Mouse (Mus musculus) induced T-regulatory cell, adult 2 months (primary cell): ENCODE measurements around the gene Aars2.

Source experiments
- DNase-seq: peaks from one replicate; pipeline ENCODE4 v3.0.0-alpha.2; 2012; ENCODE audit warnings: low read depth

The Aars2 gene

DNA sequence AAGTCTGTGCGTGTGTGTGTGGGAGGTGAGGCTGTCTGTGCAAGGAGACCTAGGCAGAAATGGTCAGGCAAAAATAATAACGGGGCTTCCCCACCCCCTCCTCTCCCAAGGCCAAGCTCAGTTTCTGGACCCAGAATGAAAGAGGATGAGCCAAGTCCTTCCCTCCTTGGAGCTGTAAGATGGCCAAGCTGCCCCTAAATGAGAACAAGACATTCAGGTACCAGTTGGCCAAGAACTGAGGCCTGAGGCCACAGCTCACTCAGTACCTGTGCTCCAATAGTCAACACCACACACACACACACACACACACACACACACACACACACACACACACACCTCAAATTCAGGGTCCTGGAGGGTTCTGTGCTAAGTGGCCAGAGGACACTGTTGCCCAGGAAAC is 36.1 kb downstream of the Aars2 start:
- no peak for DNase-seq

DNA sequence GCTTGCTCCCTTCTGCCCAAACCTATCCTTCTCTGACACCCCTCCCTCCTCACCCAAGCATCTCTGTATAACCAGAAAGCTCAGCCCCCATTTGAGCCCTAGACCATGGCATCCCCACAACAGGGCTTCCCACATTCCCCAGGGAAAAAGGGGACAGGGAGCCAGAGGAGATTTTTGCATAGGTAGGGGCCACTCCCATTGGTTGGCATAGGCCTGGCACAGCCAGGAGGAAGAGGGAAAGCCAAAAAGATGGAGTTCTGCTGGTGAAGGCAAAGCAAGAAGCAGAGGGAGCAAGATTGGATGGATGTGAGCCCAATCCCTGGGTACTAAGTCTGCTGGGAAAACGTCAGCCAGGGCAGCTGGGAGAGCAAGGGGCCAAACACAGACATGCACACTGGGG is 36.5 kb downstream of the Aars2 start:
- no peak for DNase-seq

GRCm38 (mm10) chr17:45544001-45544872 is 37.6 kb downstream of the Aars2 start:
- DNase-seq = peak; percentile 26

DNA sequence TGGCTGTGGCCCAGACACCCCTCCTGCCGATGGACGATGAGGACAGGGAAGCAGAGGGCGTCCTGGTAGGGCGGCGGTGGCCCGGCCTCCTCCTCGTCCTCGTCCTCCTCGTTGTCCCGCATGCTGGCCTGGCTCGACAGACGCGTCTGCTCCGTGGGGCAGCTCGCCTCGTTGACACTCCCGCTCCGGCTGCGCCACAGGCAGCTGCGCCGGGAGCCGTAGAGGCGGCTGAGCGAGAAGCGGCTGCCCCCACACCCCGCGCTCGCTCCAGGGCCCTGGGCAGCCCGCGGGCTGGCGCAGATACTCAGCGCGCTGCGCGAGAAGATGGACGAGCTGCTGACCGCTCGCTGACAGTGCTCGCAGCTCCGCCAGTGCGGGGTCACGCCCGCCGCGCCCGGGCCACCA is 38.2 kb downstream of the Aars2 start:
- DNase-seq = no peak

- DNase-seq = no peak
These were observed 38.8 kb downstream of the Aars2 start for GRCm38 (mm10) chr17:45545278-45545961.

DNA sequence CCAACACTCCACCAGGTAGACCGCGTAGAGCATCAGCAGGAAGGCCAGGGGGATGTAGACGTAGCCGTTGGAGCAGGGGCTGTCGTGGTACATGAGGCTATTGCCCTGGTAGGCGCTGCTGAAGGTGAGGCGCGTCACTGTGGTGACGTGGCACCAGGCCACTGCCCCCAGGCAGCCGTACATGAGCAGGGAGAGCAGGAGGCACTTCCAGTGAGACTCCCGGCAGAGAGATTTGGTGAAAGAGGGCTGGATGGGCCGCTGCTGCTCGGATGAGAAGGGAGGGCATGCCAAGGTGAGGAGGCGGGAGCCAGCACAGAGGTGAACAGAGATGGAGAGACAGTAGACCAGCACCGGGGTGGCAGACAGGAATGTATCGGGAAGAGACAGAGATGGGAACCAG is 40.3 kb downstream of the Aars2 start:
- DNase-seq = no peak

DNA sequence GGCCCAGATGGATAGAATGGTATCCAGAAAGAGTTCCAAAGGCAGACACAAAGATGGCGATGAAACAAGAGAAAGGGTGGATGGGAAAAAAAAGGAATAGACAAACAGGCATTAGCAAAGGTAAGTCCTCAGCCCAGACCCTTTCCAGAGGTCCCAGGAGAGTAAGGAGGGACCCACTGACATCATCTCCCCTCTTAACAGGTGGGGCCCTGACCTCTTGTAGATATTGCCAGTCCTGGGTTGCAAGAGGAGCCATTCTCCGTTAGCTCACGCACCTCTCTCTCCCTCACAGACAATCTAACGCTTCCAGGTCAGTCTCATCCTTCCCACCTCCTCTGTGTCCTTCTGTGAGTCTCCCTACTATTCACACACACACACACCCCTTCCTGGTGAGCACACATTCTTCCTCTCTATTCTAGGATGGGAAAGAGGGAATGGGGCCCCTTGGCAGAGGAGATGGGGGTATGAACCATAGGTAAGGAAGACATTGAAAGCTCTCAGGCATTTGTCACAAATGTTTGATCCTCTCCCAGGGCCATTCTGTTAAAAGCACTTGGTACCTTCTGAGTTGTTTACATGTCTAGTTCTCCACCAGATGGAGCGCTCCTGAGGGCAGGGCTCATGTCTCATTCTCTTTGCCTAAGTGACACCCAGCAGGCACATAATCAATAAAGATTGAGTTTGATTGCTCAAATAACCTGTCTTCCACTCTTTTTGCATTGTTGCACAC is 41.0 kb downstream of the Aars2 start:
- DNase-seq = peak; percentile 39

DNA sequence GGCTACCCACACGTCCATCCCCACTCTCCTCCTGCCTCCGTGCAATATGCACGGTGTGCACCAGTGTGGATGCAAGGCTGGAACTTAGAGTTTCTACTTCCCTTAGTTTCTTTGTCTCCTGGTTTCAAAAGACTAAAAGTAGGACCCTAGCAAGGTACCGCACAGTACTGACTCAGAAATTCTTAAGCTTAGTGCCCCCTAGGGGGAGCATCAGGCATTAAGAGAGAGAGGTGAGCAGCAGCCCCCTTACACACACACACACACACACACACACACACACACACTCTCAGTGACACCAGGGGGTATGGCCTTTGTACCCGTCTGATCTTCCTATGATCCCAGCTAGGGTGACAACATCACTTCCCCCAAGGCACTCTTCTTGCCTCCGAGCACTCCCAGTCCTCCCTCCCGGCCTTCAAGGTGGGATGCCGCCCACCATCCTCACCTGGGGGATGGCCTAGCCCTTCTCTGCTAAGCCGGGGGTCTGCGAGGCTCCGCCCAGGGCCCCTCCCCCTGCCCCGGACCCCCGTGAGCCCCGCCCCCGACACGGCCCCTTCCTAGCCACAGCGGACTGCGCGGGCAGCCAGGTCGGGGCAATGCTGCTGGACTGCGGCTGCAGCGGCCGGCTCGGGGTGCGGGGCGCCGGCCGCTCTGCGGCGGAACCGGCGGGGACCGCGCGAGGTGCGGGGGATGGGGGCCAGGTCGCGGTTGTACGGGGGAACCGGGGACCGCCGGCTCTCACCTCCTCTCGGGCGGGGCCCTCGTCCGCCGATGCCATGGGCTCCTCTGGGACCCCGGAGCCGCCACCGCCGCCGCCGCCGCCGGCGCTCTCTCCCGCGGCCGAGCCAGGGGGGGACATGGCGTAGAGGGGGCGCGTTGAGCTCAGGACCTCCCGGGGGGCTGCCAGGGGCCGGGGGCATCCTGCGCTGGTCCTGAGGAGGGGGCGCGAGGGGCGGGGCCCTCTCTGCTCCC is 42.2 kb downstream of the Aars2 start:
- DNase-seq = peak; percentile 57

DNA sequence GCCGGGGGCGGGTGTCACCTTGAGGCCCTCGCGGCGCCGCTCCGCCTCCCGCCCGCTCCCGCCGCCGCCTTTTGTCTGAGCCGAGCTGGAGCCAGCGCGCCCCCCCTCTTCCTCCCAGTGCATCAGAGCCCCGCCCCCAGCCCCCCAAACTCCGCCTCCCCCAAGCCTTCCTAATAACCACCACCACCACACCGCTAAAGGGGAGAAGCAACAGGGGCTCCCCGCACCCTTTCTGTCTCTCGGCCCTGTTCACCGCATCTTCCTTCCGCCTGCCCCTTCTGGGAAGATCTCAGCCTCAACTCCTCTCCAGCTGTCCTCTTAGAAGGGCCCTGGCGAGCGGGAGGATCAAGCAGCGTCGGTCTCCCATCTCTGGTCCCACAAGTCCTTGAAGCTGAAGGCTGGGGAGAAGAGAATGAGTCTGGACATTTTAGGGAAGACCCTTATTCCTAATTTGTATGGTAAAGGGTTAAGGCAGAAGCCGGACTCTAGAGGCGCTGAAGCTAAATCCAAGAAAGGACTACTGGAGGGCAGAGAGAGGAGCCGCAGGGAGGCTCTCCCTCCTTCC is 43.1 kb downstream of the Aars2 start, which contains the start of gene Tmem151b:
Gene Tmem151b (minus strand): TSS at position 61 of the 565 bp plus-strand sequence.
- DNase-seq = peak; percentile 56

GRCm38 (mm10) chr17:45550253-45550652 is 43.6 kb downstream of the Aars2 start:
- peak; percentile 40 for DNase-seq

GRCm38 (mm10) chr17:45551249-45551796 is 44.7 kb downstream of the Aars2 start:
- DNase-seq = peak; percentile 35

DNA sequence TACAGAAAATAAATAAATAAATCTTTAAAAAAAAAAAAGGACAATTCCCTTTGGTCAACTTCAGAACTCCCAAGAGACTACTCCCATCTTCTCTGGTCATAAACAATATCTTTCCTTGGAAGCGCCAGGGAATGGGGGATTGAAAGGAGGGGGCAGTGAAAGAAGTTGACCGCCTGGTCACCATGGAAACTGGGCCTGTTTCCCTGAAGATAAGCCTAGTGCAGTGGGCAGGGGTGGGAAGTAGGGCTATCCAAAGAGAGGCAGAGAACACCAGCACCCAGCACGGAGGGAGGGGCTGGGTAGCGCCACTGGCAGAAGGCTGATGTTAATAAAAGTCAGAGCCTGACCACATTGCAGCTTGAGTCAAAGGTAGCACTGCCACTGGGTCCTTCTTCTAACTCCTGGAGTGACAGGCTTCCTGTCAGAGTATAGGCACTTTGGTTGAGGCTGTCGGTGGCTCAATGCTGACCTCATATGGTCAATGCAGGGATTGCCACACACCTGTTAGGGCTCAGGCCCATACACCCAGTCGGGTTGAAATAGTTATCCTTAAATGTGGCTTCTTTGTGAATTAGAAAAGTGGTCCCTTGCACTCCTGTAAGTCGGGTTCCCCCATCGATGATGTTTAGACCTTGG is 45.3 kb downstream of the Aars2 start:
- peak; percentile 94 for DNase-seq

- DNase-seq = no peak
These were observed 46.4 kb downstream of the Aars2 start for GRCm38 (mm10) chr17:45553065-45553464.

- peak; percentile 68 for DNase-seq
These were observed 47.8 kb downstream of the Aars2 start for GRCm38 (mm10) chr17:45554420-45554819.

DNA sequence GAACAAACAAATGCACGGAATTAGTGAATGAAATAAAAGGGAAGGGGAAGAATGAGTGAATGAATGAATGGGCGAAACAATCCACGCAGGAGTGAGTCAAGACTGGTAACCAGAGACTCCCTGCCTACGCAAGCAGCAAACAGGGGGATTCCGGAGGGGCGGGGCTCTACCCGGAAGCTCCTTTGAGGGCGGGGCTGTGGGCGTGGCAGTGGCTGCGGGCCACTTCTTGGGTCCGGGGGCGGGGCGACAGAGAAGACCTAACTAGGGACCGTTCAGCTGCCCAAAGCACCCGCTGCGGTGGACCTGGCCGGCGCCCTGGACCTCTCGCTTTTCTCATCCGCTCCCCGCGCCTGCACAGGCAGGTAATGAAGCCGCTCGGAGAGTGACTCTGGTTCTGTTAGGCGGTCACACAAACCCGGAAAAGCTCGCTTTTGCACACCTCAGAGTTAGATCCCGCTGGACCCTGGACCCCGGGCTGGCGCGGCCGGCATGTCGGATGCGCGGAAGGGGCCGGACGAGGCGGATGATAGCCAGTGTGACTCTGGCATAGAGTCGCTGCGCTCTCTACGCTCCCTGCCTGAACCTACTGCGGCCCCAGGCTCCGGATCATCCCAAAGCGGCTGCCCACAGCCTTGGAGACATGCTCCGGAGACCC is 48.9 kb downstream of the Aars2 start, which contains the start of gene Nfkbie:
Gene Nfkbie (plus strand): TSS at position 252 of the 655 bp plus-strand sequence.
- DNase-seq = peak; percentile 99

- no peak for DNase-seq
These were observed 49.5 kb downstream of the Aars2 start for GRCm38 (mm10) chr17:45556107-45556489.

DNA sequence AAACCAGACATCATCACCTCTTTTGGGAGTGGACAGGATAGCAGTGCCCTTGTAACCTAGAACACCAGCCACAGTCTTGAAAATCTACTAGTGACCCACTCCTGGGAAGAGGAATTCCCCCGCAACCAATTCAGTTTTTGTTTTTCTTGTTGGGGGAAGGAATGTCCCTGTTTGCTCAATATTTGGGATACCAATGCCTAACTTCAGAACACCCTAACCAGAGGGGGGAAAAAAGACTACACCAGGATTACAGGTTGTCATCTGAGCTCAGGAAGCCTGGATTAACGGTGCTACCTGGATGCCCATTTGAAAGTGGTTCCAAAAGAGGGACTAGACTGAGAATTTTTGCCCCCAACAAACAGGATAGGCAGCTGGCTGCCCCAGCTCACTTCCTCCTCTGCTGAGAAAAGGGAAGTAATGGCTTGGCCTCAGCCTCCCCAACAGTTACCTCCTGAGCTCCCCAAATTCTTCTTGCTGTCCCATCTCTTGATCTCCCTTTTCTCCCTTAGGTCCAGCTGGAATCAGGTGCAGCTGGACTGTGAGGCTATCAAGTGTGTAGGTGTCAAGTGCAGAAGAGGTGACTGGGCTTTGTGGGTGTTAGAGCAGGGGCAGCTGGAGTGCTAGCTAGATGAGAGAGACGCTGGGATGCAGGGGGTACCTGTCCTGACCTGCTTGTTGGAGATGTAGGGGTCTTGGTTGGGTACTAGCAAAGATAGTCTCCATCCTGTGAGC is 50.0 kb downstream of the Aars2 start:
- peak; percentile 67 for DNase-seq

DNA sequence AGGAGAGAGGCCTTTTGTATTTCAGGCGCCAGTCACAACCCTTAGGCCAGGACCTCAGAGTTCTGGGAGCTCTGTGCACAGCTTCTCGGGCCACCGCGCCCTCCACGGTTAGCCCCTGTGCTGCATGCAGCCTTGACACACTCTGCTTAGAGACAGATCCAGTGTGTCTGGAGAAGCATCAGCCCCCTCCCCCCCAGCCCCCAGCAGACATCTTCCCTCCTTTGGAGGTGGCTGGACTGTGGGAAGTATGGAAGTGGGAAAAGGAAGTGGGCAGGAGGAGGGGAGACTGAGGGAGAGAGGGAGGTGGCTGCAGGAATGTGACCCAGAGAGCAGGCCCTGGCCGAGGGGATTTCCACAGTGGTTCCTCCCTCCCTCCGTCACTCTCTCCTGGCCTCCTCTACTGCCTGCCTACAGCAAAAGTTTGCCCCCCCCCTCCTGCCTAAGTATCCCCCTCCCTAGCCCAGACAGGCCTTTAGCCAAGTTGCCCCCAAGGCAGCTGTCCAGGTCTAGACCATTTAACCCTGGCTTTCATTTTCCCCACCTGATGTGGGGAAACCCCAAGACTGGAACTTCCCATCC is 50.7 kb downstream of the Aars2 start:
- peak; percentile 79 for DNase-seq
